Mouse (Mus musculus) left cerebral cortex, adult 2 months (tissue): ENCODE results near the gene Syvn1. TPM values are rescaled to one million over a fixed set of nuclear protein-coding genes. Genes with fewer than 3 reads are reported as not detected.

Experiments used
- DNase-seq, 2 experiments: peaks; one replicate each; pipeline ENCODE4 v3.0.0; 2021 to 2022; ENCODE audit warnings: low spot score in 2 of 2, mixed read lengths in 1 of 2; ENCODE audit errors: extremely low spot score in 1 of 2
- H3K27ac ChIP-seq: fragments of 200-600 bp; 2 replicates; pipeline ENCODE4 v1.8.1; 2022
- H3K4me3 ChIP-seq: fragments of 200-600 bp; 2 replicates; pipeline ENCODE4 v1.8.1; 2022
- CTCF ChIP-seq: fragments of 200-600 bp; IDR thresholded peaks from 2 replicates; pipeline ENCODE4 v1.8.1; 2022; ENCODE audit warnings: antibody characterized with exemption, mild to moderate bottlenecking, moderate library complexity
- intact Hi-C: fragments of 180-260 bp; cut with DNase I; formaldehyde crosslinking; loops from one replicate; pipeline ENCODE4 v1.15.1; 2025
- total RNA-seq, 2 experiments: library from RNA; stranded (reverse); gene quantifications; 2 replicates each; pipeline ENCODE4 v1.2.3; 2021

Syvn1 gene
- total RNA-seq, 2 experiments from 2014 or later: 45.7 to 45.8 TPM

DNA sequence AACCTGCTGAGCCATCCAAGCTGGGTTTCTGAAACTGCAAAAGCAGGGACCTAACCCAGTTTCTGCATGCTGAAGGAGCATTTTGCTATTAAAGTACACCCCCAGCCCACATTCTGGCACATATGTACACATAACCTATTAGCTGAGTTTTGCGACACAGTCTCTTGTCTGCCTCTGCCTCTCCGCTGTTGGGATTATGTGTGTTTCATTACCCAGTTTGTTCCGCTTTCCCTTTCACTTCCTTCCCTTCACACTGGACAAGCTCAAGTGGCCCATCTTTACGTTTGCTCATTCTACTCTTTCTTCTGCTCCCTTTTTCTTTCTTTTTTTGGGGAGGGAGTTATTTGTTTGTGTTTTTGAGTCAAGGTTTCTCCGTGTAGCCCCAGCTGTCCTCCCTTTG lies 27.5 kb downstream of the Syvn1 start:
- no peak overlapping the region for H3K27ac ChIP-seq
- DNase-seq: no peak
- H3K4me3 ChIP-seq: no peak overlapping the region
- intact Hi-C loops: no loop called here
- no peak for TF ChIP-seq CTCF

DNA sequence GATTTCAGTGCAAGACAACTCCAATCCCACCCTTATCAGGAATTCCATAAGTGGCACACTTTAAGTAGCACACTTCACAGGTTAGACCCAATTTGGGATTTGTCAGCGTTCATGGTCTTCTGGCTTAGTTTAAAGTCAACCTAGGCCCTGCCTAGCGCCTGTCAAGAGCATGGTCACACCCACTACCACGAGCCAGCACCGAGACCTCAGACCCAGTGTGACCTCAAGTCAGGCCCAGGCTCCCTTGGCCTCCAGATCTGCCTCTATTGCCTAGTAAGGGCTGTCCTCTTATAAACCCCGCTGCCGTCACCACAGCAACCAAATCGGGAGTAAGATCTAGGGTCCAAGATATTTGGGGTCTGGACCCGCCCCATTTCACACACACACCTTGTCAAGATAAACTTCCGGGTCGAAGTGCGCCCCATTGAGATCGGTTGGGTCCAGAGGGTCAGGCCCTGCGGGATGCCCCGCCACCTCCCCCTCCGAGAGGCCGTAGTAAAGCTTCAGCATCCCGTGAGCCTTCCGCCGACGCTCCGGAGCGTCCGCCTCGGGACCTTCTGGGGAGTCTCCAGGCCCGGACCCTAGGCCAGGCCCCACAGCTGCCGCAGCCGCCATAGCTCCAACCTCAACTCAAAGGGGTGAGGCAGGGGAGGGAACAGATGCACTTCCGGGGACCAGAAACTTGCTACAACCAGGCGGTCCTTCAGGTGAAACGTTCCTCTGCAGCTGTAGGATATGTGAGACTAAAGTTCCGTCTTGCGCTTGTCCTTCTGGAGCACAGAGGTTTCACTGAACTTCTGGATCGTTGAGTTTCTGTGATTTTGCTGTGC lies 30.4 kb downstream of the Syvn1 start, which contains the start of gene Vps51:
Gene Vps51 (minus strand): TSS at position 668 of the 830 bp plus-strand sequence.
- peak; percentile 84 to 87 for DNase-seq
- intact Hi-C loops: loop anchor here (1.0 kb wide), 1 partner anchor 30 kb away; the partner anchor contains the start of gene Syvn1
- TF ChIP-seq CTCF: no peak
- H3K27ac ChIP-seq: peak within 1 kb of the TSS; percentile 95
- H3K4me3 ChIP-seq: peak within 1 kb of the TSS; percentile 85

DNA sequence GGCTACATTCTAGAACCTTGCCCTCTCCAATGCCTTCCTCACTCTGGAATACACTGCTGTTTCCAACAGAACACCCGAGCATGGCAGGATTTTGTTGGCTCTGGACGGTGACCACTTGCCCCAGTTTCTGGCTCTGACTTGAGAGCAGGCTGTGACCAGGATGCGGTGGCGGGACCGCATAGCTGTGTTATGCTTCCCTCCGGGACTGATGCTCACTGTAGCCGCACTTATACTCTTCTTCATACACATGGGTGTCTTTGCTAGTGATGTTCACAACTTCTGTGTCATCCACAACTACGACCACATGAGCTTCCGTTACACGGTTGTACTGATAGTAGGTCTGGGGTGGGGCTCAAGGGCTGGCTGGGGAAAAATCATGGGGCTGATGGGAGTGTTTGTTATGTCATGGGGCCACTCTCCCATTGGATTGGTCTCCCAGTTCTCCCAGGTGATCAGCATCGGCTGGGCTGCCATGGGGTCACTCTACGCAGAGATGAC lies 33.7 kb downstream of the Syvn1 start, which contains the start of gene Tmem262:
Gene Tmem262 (plus strand): TSS at position 51 of the 498 bp plus-strand sequence.
- no peak for TF ChIP-seq CTCF
- no peak within 1 kb of the TSS for H3K4me3 ChIP-seq
- no peak for DNase-seq
- H3K27ac ChIP-seq: no peak within 1 kb of the TSS
- intact Hi-C loops: loop anchor here (5.0 to 10.0 kb wide), 2 partner anchors 37 to 255 kb away; partner anchors contain the start of genes Men1 and Sac3d1

DNA sequence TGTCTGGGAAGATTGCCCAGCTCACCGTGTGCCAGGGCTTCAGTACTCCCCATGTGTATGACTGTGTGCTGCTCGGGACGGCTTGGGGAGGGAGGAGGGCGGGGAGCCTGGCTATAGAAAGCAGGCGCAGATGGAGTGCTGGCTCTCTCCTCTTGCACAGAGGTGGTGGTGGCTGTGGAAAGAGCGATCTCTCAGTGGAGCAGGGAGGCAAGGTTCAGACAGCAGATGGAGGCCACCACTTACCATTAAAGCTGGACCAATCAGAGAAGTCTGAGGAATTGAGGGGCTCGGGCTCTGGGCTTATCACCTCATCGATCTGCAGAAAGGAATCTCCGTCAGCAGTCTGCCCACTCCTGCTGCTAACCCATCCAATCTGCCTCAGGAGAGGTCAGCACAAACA lies 35.8 kb downstream of the Syvn1 start, which contains the start of gene Gm28374:
Gene Gm28374 (minus strand): TSS at position 101 of the 400 bp plus-strand sequence.
- no peak for DNase-seq
- H3K4me3 ChIP-seq: no peak within 1 kb of the TSS
- TF ChIP-seq CTCF: no peak
- H3K27ac ChIP-seq: no peak within 1 kb of the TSS
- intact Hi-C loops: loop anchor here (5.0 to 10.0 kb wide), 2 partner anchors 35 to 253 kb away; partner anchors contain the start of genes Men1 and Sac3d1

GRCm38 (mm10) chr19:6084478-6085248 lies 38.3 kb downstream of the Syvn1 start, which contains the start of the genes Zfpl1 and Cdca5:
Gene Zfpl1, minus strand, starts transcription at chr19:6084956.
Gene Cdca5, plus strand, starts transcription at chr19:6084983.
- intact Hi-C loops: loop anchor here (2.0 to 10.0 kb wide), 3 partner anchors 24 to 250 kb away; partner anchors contain the start of genes Men1, Sac3d1 and Znhit2
- peak; percentile 94 to 97 for DNase-seq
- Histone ChIP-seq H3K27ac (peak within 1 kb of the TSS; percentile 22; the same call in 1 of the 2 replicates), H3K4me3 (peak within 1 kb of the TSS; percentile 70)
- TF ChIP-seq CTCF: no peak; the same call in 1 of the 2 replicates

- DNase-seq: no peak
- Histone ChIP-seq H3K27ac (no peak overlapping the region), H3K4me3 (peak overlapping the region; percentile 70)
- intact Hi-C loops: loop anchor here (2.0 to 10.0 kb wide), 2 partner anchors 25 to 249 kb away; partner anchors contain the start of genes Men1 and Znhit2
- TF ChIP-seq CTCF: no peak
These were observed 39.1 kb downstream of the Syvn1 start for GRCm38 (mm10) chr19:6085417-6085879.

DNA sequence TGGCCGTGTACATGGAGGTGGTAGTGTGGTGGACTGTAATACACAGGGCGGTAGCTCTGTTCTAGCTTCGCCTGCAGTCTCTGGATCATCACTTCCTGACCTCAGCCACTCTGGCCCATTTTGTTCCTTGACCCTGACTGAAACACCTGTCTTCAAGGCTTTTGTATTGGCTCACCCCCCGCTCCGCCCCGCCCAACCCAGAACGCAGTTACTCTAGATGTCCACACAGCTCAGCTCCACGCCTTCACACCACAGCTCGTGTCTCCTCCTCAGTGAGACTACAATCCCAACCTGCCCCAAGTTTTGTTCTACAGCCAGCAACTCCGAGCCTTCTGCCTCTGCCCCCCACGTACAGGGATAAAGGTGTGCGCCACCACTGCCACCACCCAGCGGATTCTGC lies 42.5 kb downstream of the Syvn1 start:
- H3K4me3 ChIP-seq: no peak overlapping the region
- no peak overlapping the region for H3K27ac ChIP-seq
- intact Hi-C loops: loop anchor here (10.0 kb wide), 1 partner anchor 246 kb away; the partner anchor contains the start of gene Men1
- TF ChIP-seq CTCF: no peak
- no peak for DNase-seq

DNA sequence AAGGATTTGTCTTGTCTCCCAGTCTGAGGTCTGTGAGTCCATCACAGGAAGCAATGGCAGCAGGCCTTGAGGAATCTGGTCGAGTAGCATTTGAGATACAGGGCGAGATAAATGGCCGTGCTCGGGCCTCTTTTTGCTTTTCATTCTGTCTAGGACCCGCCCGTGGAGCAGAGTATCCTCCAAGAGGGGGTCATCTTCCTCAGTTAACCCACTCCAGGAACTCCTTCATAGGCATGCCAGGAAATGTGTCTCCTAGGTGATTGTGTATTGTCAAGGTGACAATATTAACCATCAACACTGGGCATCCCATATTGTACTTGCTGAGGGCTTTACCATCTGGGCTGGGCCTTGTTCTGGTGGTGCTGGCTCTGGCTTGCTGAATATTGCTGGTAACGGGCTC lies 47.7 kb downstream of the Syvn1 start, which contains the start of gene AC131692.1:
Gene AC131692.1 (plus strand): TSS at position 301 of the 400 bp plus-strand sequence.
- Histone ChIP-seq H3K4me3 (no peak within 1 kb of the TSS), H3K27ac (no peak within 1 kb of the TSS)
- intact Hi-C loops: no loop called here
- TF ChIP-seq CTCF: no peak
- no peak for DNase-seq

- TF ChIP-seq CTCF: no peak
- no peak for DNase-seq
- intact Hi-C loops: no loop called here
- Histone ChIP-seq H3K27ac (no peak overlapping the region), H3K4me3 (no peak overlapping the region)
These were observed 51.5 kb downstream of the Syvn1 start for GRCm38 (mm10) chr19:6097847-6098246.

DNA sequence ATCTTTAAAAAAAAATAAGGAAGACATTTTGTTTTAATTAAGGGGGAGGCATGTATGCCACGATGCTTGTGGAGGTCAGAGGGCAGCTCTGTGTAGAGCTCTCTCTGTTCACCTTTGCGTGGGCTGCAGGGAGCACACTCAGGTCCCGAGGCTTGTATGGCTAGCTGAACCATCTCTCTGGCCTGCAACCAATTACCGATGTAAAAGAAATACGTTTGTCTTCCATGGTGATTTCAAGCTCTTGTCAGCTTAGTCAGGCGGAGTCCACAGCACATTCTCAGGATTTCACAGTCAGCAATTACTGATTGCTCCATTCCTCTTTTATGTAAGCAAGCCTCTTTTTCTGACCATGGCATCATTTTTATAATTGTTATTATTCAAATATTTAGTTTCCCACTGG lies 54.8 kb downstream of the Syvn1 start:
- intact Hi-C loops: no loop called here

More for the DNA sequence above, 54.8 kb downstream of the Syvn1 start:
- DNase-seq: no peak
- TF ChIP-seq CTCF: no peak
- Histone ChIP-seq H3K4me3 (no peak overlapping the region), H3K27ac (no peak overlapping the region)
